Mouse (Mus musculus) midbrain, embryonic 11.5 days (tissue): ENCODE results near the gene Ndufb11. TPM values are rescaled to one million over a fixed set of nuclear protein-coding genes. Genes with fewer than 3 reads are reported as not detected.

ENCODE experiments used
- ATAC-seq: fragments of 200-750 bp; cut with Nextera tagmentation; 2 replicates; pipeline ENCODE4 v1.8.0; 2017; ENCODE audit warnings: moderate TSS enrichment, moderate library complexity; ENCODE audit not compliant: low FRiP score
- DNase-seq: peaks from one replicate; pipeline ENCODE4 v3.0.0; 2015; ENCODE audit warnings: low spot score; ENCODE audit errors: missing footprints
- H3K27ac ChIP-seq: fragments of 300-500 bp; sonication (generic); 2 replicates; pipeline ENCODE4 v1.5.1; 2014; ENCODE audit warnings: low read depth, low read length
- H3K27me3 ChIP-seq: fragments of 300-500 bp; sonication (generic); 2 replicates; pipeline ENCODE4 v1.6.1; 2014; ENCODE audit warnings: mild to moderate bottlenecking, low read length, moderate library complexity, mixed read lengths; ENCODE audit not compliant: control insufficient read depth, insufficient read depth
- H3K36me3 ChIP-seq: fragments of 300-500 bp; sonication (generic); 2 replicates; pipeline ENCODE4 v1.6.1; 2014; ENCODE audit warnings: mild to moderate bottlenecking, low read length, moderate library complexity, mixed read lengths; ENCODE audit not compliant: control insufficient read depth, insufficient read depth
- H3K4me1 ChIP-seq: fragments of 300-500 bp; sonication (generic); 2 replicates; pipeline ENCODE4 v1.6.1; 2014; ENCODE audit warnings: low read length; ENCODE audit not compliant: control insufficient read depth, insufficient read depth
- H3K4me2 ChIP-seq: fragments of 300-500 bp; sonication (generic); 2 replicates; pipeline ENCODE4 v1.6.1; 2014; ENCODE audit warnings: mild to moderate bottlenecking, moderate library complexity
- H3K4me3 ChIP-seq: fragments of 300-500 bp; sonication (generic); 2 replicates; pipeline ENCODE4 v1.5.1; 2014; ENCODE audit warnings: low read depth, low read length
- H3K9ac ChIP-seq: fragments of 300-500 bp; sonication (generic); 2 replicates; pipeline ENCODE4 v1.6.1; 2014; ENCODE audit warnings: low read length
- H3K9me3 ChIP-seq: fragments of 300-500 bp; sonication (generic); 2 replicates; pipeline ENCODE4 v1.6.1; 2016; ENCODE audit warnings: low read length; ENCODE audit not compliant: control insufficient read depth
- WGBS: fragments of 180-500 bp; shearing (Covaris S2); extraction: QIAGEN DNeasy Blood & Tissue Kit; methylation state at CpG from one replicate; pipeline ENCODE4 v1.1.7; 2014; 5-methylcytosine and 5-hydroxymethylcytosine counted together
- polyA plus RNA-seq: library from polyadenylated mRNA; unstranded; fragments of >200 nt; fragmentation: Nextera tagmentation; extraction: Ambion mirVana; gene quantifications from 2 replicates; pipeline ENCODE4 v1.2.1, GENCODE M21; 2014

The Ndufb11 gene
- polyA plus RNA-seq, 1 experiment from 2014 or later: 193 TPM

GRCm38 (mm10) chrX:20638141-20638540 lies 20.7 kb upstream of the Ndufb11 start:
- H3K9ac ChIP-seq: no peak overlapping the region
- H3K4me3 ChIP-seq: no peak overlapping the region
- no peaks in the 10 kb centered on the region for H3K4me1 ChIP-seq
- H3K4me2 ChIP-seq: no peak overlapping the region
- no peak for DNase-seq
- no peaks in the 10 kb centered on the region for H3K9me3 ChIP-seq
- no peak for ATAC-seq
- no peaks in the 10 kb centered on the region for H3K27me3 ChIP-seq
- H3K36me3 ChIP-seq: peaks cover 6% of the 10 kb centered on the region
- H3K27ac ChIP-seq: no peak overlapping the region
- 90% methylated on average over 2 of the region's 2 CpGs for WGBS

- peak overlapping the region; percentile 73 for H3K27ac ChIP-seq
- no peaks in the 10 kb centered on the region for H3K4me1 ChIP-seq
- H3K4me2 ChIP-seq: peak overlapping the region; percentile 64
- 23% methylated on average over 31 of the region's 31 CpGs for WGBS
- no peaks in the 10 kb centered on the region; the same call in 1 of the 2 replicates for H3K36me3 ChIP-seq
- no peaks in the 10 kb centered on the region for H3K27me3 ChIP-seq
- peak overlapping the region; percentile 77 for H3K9ac ChIP-seq
- no peaks in the 10 kb centered on the region; the same call in 1 of the 2 replicates for H3K9me3 ChIP-seq
- DNase-seq (no peak), ATAC-seq (peak; percentile 63)
- peak overlapping the region; percentile 58 for H3K4me3 ChIP-seq
These were observed 532 bp upstream of the Ndufb11 start for GRCm38 (mm10) chrX:20617903-20618399.

- Histone ChIP-seq H3K4me2 (peak overlapping the region; percentile 50), H3K9ac (peak overlapping the region; percentile 61), H3K27me3 (no peaks in the 10 kb centered on the region), H3K36me3 (no peaks in the 10 kb centered on the region; the same call in 1 of the 2 replicates), H3K27ac (peak overlapping the region; percentile 69), H3K4me3 (peak overlapping the region; percentile 58), H3K9me3 (no peaks in the 10 kb centered on the region; the same call in 1 of the 2 replicates), H3K4me1 (no peaks in the 10 kb centered on the region)
- WGBS: 15% methylated on average over 14 of the region's 17 CpGs
- DNase-seq (peak; percentile 84), ATAC-seq (no peak)
These were observed 601 bp downstream of the Ndufb11 start for GRCm38 (mm10) chrX:20616861-20617175.

- Histone ChIP-seq H3K9me3 (no peaks in the 10 kb centered on the region), H3K9ac (no peak overlapping the region), H3K27me3 (no peaks in the 10 kb centered on the region), H3K27ac (no peak overlapping the region), H3K4me3 (no peak overlapping the region), H3K4me2 (no peak overlapping the region), H3K36me3 (no peaks in the 10 kb centered on the region), H3K4me1 (no peaks in the 10 kb centered on the region)
- whole genome bisulfite sequencing: 92% methylated on average over 4 of the region's 4 CpGs
- DNase-seq (no peak), ATAC-seq (no peak)
These were observed 8.9 kb downstream of the Ndufb11 start for GRCm38 (mm10) chrX:20608500-20608899.

GRCm38 (mm10) chrX:20587968-20588367 lies 29.5 kb downstream of the Ndufb11 start:
- ATAC-seq: no peak
- Histone ChIP-seq H3K27me3 (no peaks in the 10 kb centered on the region), H3K9me3 (no peaks in the 10 kb centered on the region), H3K27ac (no peak overlapping the region), H3K4me1 (no peaks in the 10 kb centered on the region), H3K4me3 (no peak overlapping the region), H3K36me3 (no peaks in the 10 kb centered on the region), H3K9ac (no peak overlapping the region), H3K4me2 (no peak overlapping the region)
- 16% methylated on average over 4 of the region's 4 CpGs for WGBS
- DNase-seq: no peak

- Histone ChIP-seq H3K27me3 (no peaks in the 10 kb centered on the region), H3K4me1 (no peaks in the 10 kb centered on the region), H3K27ac (no peak overlapping the region), H3K36me3 (no peaks in the 10 kb centered on the region), H3K4me3 (no peak overlapping the region), H3K4me2 (no peak overlapping the region), H3K9ac (no peak overlapping the region), H3K9me3 (no peaks in the 10 kb centered on the region)
- WGBS: 88% methylated on average over 4 of the region's 4 CpGs
- DNase-seq (no peak), ATAC-seq (no peak)
These were observed 43.5 kb downstream of the Ndufb11 start for GRCm38 (mm10) chrX:20573927-20574326.

- Histone ChIP-seq H3K36me3 (no peaks in the 10 kb centered on the region), H3K4me1 (no peaks in the 10 kb centered on the region), H3K4me2 (no peak overlapping the region), H3K9me3 (no peaks in the 10 kb centered on the region), H3K27ac (no peak overlapping the region), H3K4me3 (no peak overlapping the region), H3K27me3 (no peaks in the 10 kb centered on the region), H3K9ac (no peak overlapping the region)
- ATAC-seq: no peak
- DNase-seq: no peak
- WGBS: 77% methylated on average over 9 of the region's 9 CpGs
These were observed 44.7 kb downstream of the Ndufb11 start for GRCm38 (mm10) chrX:20572683-20573082.

GRCm38 (mm10) chrX:20571024-20571423 lies 46.4 kb downstream of the Ndufb11 start:
- H3K9ac ChIP-seq: no peak overlapping the region
- no peak for ATAC-seq
- 50% methylated on average over 2 of the region's 2 CpGs for WGBS

More at GRCm38 (mm10) chrX:20571024-20571423, 46.4 kb downstream of the Ndufb11 start:
- DNase-seq: no peak
- no peaks in the 10 kb centered on the region for H3K9me3 ChIP-seq
- H3K4me2 ChIP-seq: no peak overlapping the region
- no peak overlapping the region for H3K27ac ChIP-seq
- no peaks in the 10 kb centered on the region for H3K4me1 ChIP-seq
- H3K4me3 ChIP-seq: no peak overlapping the region
- no peaks in the 10 kb centered on the region for H3K36me3 ChIP-seq
- no peaks in the 10 kb centered on the region for H3K27me3 ChIP-seq
